Mouse (Mus musculus) kidney, adult 10 weeks (tissue): ENCODE measurements around the gene Cnot4. TPM values are rescaled to one million over a fixed set of nuclear protein-coding genes. Genes with fewer than 3 reads are reported as not detected.

Experiments used
- polyA plus RNA-seq: library from polyadenylated mRNA; stranded (reverse); fragments of 350-450 nt; fragmentation: Illumina TruSeq; extraction: RNeasy Lipid Tissue Mini Kit (QIAGEN cat#74804); gene quantifications from one replicate; pipeline ENCODE4 v1.2.3, GENCODE M21; 2014; ENCODE audit warnings: low read depth, low replicate concordance

Gene Cnot4
- polyA plus RNA-seq, result 29.0 TPM

GRCm38 (mm10) chr6:35133579-35134488 is at the start of gene Cnot4:
TSS of gene Cnot4 (minus strand) at chr6:35133724.

GRCm38 (mm10) chr6:35176979-35177649 is 43.6 kb upstream of the Cnot4 start, which contains the start of gene Nup205:
TSS of gene Nup205 (plus strand) at chr6:35177421.

GRCm38 (mm10) chr6:34988081-34988761 is 145.3 kb downstream of the Cnot4 start, which contains the start of gene Slc23a4:
TSS of gene Slc23a4 (minus strand) at chr6:34988404.

Other genes starting within 250 kb of the Cnot4 start
- 8.0 TPM for gene Wdr91, start 222.8 kb downstream of the Cnot4 start, polyA plus RNA-seq
- not detected for gene Stra8, start 213.6 kb downstream of the Cnot4 start, polyA plus RNA-seq
- gene Slc23a4, start 145.3 kb downstream of the Cnot4 start, polyA plus RNA-seq, result not detected
- 15.7 TPM for gene Nup205, start 43.7 kb upstream of the Cnot4 start, polyA plus RNA-seq
- 2.6 TPM for gene Slc13a4, start 174.4 kb upstream of the Cnot4 start, polyA plus RNA-seq
- gene Fam180a, start 192.4 kb upstream of the Cnot4 start, polyA plus RNA-seq, result 1.1 TPM